Mouse (Mus musculus) c-Kit-negative CD71-positive TER-119-positive erythroid progenitor cells, embryonic 14.5 days (primary cell): ENCODE results near the gene Egfr.

Experiments used
- DNase-seq: peaks from one replicate; pipeline ENCODE4 v3.0.0-alpha.2; 2013; ENCODE audit warnings: low read depth, low spot score

Gene Egfr

GRCm38 (mm10) chr11:16829468-16829867, 77.5 kb downstream of the Egfr start:
- DNase-seq, result no peak

- no peak for DNase-seq
Observed at GRCm38 (mm10) chr11:16830531-16831227, 78.7 kb downstream of the Egfr start.

GRCm38 (mm10) chr11:16831974-16832464, 80.0 kb downstream of the Egfr start:
- DNase-seq, result no peak

GRCm38 (mm10) chr11:16838772-16839171, 86.8 kb downstream of the Egfr start:
- no peak for DNase-seq

GRCm38 (mm10) chr11:16842924-16843323, 90.9 kb downstream of the Egfr start:
- no peak for DNase-seq

- DNase-seq, result no peak
Observed at GRCm38 (mm10) chr11:16843889-16844568, 92.0 kb downstream of the Egfr start.

- DNase-seq, result no peak
Observed at GRCm38 (mm10) chr11:16848881-16849280, 96.9 kb downstream of the Egfr start.

GRCm38 (mm10) chr11:16851361-16851760, 99.4 kb downstream of the Egfr start:
- no peak for DNase-seq

GRCm38 (mm10) chr11:16854111-16854510, 102.1 kb downstream of the Egfr start:
- DNase-seq, result no peak

- DNase-seq, result no peak
Observed at GRCm38 (mm10) chr11:16857346-16857745, 105.3 kb downstream of the Egfr start.

GRCm38 (mm10) chr11:16861037-16861436, 109.0 kb downstream of the Egfr start:
- no peak for DNase-seq

GRCm38 (mm10) chr11:16863547-16863946, 111.5 kb downstream of the Egfr start:
- no peak for DNase-seq

GRCm38 (mm10) chr11:16864980-16865561, 113.1 kb downstream of the Egfr start:
- no peak for DNase-seq

GRCm38 (mm10) chr11:16868051-16868450, 116.0 kb downstream of the Egfr start:
- DNase-seq, result no peak

GRCm38 (mm10) chr11:16869506-16869905, 117.5 kb downstream of the Egfr start:
- DNase-seq, result no peak

- no peak for DNase-seq
Observed at GRCm38 (mm10) chr11:16871120-16871519, 119.1 kb downstream of the Egfr start.

GRCm38 (mm10) chr11:16877676-16878378, 125.8 kb downstream of the Egfr start:
- no peak for DNase-seq

GRCm38 (mm10) chr11:16881932-16882331, 129.9 kb downstream of the Egfr start:
- DNase-seq, result no peak

- DNase-seq, result no peak
Observed at GRCm38 (mm10) chr11:16886152-16886551, 134.1 kb downstream of the Egfr start.

- no peak for DNase-seq
Observed at GRCm38 (mm10) chr11:16888086-16888485, 136.1 kb downstream of the Egfr start.

- no peak for DNase-seq
Observed at GRCm38 (mm10) chr11:16895441-16896356, 143.7 kb downstream of the Egfr start.
